Mouse (Mus musculus) 3T3-L1 (cell line): ENCODE measurements around the gene LTO1.

ENCODE experiments used
- DNase-seq: peaks from one replicate; pipeline ENCODE4 v3.0.0-alpha.2; 2015; ENCODE audit warnings: low read depth, low spot score

The LTO1 gene

GRCm38 (mm10) chr7:144907793-144908192, 7.1 kb upstream of the LTO1 start:
- DNase-seq: peak; percentile 13

DNA sequence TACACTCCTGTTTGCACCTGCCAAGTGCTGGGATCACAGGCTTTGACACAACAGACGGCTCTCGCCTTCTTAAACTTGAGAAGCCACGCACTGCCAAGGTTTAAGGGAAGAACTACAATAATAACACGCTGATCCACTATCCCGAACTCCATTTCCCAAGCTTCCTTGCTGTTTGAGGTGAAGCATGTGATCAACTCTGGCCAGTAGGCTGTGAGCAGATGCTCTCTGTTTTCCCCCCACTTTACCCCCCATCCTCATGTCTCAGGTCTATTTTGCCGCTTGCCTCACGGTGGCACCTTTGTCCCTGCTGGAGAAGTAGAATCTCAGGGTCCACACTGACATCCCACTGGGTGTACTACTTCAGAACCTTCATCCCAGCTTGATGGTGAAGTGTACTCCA, 6.2 kb upstream of the LTO1 start:
- DNase-seq: no peak

DNA sequence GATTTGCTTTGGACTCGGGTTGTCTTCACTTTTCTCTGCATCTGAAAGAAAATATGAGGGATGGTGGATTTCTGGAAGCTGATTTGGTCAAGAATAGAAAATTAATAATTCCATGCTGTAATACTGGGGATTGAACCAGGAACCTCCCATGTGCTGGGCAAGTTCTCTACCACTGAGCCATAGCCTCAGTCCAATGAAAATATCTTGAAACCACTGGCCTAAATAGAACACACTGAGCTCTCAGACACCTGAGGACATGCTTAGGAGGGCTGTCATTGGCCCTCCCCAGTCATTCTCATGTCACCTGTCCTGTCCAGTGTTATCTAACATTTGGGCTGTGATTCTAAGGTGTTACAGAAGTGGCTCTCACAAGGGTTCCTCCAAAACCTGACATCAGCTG, 3.8 kb upstream of the LTO1 start:
- no peak for DNase-seq

DNA sequence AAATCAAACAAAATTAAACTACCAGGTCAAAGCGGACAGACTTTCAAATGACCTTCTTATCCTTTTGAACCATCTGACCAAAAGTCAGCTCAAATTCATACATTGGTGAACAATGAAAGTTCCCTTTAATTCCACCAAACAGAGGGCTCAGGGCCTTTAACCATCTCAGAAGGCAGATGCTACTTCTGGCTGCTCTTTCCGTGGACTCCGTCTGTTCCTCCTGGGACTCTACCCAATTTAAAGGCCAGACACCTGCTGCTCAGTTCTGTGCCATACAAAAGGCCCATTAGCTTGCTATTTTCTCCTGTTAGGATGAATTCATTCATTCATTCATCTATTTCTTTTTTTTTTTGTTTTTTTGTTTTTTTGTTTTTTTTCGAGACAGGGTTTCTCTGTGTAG, 2.0 kb upstream of the LTO1 start:
- DNase-seq: no peak

DNA sequence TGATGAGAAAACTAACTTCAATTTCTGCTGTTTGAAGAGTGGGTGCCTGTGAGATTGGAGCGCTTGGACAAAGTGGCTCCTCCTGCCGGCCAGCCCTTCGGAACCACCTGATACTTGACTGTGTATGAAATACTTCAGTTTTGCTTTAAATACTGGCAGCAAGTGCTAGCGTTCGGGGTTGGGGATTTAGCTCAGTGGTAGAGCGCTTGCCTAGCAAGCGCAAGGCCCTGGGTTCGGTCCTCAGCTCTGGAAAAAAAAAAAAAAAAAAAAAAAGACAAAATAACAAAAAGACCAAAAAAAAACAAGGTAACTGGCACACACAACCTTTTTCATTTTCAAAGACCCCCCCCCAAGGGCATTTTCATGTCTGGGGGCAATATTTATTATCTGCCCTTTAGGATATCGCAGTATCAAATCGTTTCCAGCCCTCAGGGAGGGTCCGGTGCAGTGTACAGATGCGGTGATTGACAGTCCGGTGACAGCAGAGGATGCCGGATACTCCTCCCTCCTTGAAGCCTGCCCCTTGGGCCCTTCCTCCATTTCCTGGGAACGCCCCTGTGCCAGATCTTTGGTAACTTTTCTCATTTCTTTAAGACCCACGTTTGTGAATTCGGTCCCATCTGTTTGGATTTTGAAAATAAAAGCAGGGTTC, 478 bp upstream of the LTO1 start:
- DNase-seq: peak; percentile 82

DNA sequence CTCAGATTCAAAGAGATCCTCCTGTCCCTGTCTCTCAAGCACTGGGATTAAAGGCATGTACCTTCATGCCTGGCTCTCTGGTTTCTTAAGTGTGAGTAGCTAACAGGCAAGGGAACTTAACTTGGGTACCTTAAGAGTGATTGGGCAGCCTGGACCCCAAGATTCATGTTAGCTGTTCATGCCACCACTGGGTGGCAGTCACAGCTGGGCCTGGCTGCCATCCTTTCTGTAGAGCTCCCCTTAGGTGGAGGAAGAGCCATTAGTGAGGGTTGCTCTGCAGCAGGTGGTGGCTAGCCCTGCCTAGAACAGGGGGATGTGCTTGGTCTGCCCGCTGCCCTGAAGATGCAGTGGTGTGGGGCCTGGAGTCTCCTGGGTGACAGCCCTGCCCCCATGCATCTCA, 3.9 kb downstream of the LTO1 start:
- peak; percentile 37 for DNase-seq

DNA sequence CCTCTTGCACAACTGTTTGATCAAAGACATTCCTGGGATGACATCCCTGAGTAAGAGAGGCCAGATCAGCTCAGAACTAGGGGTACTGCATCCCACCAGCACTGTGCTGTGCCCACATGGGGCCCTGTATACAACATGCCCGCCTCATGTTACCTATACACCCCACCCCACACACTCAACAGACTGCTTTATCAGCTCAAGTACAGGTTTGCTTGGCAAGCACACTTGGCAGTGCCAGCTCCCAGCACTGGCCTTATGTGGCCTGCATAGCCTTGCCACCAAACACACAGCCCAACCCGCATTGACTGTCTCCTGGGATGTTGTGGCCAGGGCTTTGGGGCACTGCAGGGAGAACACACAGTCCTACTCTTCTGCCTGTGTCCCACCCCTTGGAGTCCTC, 12.7 kb downstream of the LTO1 start:
- no peak for DNase-seq

DNA sequence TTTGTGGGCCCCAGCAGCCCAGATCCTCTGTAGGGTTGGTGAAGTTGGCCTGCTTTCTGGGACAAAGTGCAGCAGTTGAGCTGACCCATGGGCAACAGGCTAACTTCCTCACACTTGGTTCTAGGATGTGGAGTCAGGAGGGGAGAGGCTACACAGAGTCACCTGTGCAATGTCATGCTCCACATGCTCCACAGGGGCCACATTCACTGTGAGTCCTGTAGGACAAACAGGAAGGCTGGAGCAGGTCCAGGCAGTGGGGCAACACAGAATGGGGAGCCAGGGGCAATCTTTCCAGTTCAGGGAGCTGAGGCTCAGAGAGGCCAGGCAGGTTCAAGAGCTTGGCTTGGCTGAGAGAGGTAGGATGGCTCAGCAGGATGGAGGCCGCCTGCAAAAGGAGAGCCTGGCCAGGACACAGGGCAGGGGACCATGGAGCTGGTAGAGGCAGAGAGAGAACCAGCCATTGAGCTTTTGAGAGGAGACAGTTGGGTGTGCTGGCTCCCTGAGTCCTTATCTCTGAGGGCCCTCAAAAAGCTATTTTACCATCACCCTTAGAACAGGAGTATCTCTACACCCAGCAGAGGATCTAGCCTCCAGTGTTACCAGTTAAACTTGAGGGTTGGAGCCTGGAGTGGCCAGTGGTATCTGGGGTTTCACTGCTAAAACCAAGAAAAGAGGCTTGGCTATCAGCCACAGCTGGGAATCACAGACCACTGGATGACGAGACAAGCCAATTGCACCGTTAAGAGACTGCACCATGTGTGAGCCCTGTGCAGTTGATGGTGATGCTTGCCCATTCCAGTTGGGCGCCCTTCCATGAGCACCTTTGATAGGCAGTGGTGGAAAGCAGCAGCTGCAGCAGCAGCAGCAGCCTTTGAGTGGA, 13.3 kb downstream of the LTO1 start:
- DNase-seq: no peak

GRCm38 (mm10) chr7:144928889-144929210, 13.9 kb downstream of the LTO1 start:
- no peak for DNase-seq

DNA sequence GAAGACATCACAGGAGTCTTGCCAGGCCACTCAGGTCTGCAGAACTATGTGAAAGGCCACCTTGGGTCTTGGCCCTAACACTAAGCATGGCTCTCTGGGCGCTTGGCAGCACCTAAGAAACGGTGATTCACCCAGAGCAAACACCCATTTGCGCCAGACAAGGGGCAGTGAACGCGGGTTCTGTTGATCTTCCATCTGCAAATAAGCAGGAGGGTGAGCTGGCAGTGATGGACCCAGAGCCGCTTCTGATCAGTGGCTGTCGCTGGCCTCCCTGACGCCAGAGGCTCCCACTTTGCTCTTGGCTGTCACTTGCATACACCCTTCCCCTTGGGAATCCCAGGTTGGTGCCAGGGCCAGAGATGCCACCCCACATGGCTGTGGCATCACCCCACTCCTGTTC, 14.6 kb downstream of the LTO1 start:
- peak; percentile 17 for DNase-seq

GRCm38 (mm10) chr7:144929931-144930330, 15.0 kb downstream of the LTO1 start:
- no peak for DNase-seq

DNA sequence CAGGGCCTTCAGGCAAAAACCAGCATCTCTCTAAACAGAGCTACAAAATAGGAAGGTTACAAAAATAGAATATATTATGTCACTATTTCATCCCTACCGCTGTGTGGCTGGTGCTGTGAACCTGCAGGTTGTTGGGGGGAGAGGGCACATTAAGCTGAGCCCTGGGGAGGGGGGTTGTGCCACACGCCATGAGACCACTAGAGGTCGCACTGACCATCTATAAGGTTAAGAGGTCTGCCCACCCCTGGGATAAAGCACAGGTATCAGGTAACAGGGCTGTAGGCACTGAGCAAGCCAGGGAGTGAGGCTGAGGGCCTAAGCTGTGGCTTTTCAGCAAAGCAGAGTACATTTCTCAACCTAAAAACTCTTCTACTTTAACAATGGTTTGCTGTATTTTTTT, 16.9 kb downstream of the LTO1 start:
- DNase-seq: peak; percentile 40

DNA sequence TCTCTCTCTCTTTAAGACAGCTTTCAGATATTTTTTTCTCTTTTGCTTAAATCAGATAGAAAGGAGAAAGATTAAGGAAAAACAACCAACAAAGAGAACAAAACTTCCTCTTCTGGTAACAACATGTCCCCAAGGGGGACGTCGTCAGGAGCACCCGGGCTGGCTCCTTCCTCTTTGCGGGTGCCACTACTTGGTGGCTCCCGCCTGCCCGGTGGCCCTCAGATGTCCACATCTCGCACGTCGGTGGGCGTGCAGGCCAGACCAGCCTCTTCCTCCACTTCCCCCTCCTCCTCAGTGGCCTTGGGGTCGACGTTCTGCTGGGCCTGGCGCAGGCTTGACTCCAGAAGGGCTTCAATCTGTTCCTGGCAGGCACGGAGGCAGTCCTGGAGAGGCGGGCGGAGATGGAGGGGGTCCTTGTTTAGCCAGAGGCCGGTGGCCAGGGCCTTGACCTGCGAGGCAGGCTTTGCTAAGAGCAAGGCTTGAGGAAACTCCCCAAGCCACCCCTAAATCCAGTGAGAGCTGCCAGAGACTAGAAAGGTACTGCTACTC, 17.6 kb downstream of the LTO1 start:
- no peak for DNase-seq

- peak; percentile 4 for DNase-seq
Measured at GRCm38 (mm10) chr7:144933336-144933735, 18.4 kb downstream of the LTO1 start.

GRCm38 (mm10) chr7:144933796-144934195, 18.9 kb downstream of the LTO1 start:
- no peak for DNase-seq

DNA sequence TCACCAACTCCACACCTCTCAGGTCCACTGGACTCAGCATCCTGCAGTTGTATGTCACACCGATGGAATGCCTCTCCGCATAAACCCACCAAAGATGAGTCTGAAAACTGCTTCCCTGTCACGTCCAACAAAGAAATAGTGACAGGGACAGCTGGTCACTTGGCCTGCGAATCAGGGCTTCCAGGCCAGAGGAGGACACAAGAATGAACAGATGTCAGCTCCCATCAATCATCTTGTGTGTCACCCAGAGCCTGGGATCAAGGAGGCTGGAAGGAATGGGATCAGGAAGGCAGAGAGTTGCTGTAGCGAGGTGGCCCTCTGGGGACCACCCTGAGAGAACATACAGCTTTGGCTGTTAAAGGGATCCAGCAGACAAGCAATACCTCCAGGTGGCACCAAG, 20.0 kb downstream of the LTO1 start:
- no peak for DNase-seq

GRCm38 (mm10) chr7:144935563-144935962, 20.7 kb downstream of the LTO1 start:
- peak; percentile 74 for DNase-seq

DNA sequence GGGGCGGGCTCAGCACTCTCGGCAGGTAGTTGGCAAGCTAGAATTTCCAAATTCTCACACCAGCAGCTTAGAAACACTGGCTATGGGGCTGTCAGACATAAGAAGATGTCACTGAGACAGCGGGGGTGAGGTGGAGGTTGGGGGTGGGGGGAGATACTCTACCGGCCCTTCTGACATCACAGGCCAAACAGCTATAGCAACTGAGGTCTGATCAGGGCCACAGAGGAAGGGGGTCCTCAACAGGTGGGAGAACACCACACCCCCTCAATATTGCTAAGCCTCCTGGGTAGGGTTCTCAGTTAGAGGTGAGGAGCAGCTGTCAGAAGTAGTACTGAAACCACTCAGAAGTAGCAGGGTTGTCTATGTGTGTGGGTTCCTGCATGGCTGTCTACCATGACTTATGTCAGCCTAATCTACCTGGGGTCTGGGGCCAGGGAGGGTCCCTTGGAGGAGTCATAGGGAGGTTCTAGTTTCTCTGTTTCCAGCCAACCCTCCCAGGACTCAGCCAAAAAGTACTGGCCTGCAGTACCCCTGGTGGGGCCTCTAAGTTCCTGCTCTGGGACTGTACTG, 21.5 kb downstream of the LTO1 start:
- no peak for DNase-seq

DNA sequence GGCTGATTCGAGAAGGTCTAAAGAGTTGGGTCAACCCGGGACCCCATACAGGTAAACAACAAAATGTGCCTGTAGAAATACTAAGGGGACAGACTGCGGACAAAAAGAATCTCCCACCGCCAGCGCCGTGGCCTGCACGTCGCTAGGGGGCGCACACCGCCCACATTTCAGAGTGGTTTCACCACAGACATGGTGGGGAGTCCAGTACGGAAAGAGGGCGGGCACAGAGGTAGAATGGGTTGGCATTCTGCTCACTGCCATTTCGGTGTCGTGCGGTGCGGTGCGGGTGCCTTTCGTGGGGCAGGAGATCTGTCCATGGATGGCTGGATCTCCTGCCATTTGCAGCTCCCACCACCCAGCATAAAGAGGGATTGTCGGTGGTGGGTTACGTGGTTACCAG, 22.6 kb downstream of the LTO1 start:
- peak; percentile 87 for DNase-seq

- peak; percentile 29 for DNase-seq
Measured at GRCm38 (mm10) chr7:144937899-144938517, 23.1 kb downstream of the LTO1 start.

- peak; percentile 48 for DNase-seq
Measured at GRCm38 (mm10) chr7:144938661-144939343, 23.9 kb downstream of the LTO1 start.
